Mouse (Mus musculus): ENCODE measurements around the gene Gm45785.

DNA sequence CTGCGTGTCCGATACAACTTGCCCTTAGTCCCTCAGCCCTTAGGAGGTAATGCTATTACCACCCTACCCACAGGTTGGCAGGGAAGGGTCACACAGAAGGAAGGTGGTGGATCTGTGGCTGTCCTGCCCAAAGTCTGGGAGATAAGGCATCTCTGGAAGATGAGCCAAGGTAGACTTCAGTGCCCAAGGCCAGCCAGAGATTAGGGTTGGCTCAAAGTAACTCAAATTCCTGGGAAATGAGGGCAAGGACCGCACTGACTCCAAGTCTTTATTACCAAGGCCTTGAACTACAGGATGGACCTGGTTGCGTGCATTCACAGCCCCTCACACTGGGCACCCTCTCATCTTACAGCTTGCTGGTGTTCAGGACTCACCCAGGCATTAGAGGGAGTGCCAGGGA, 4.2 kb downstream of the Gm45785 start:
- TF ChIP-seq CTCF (conservative IDR thresholded peaks at IDR 0.05; ENCODE audit: low read length) (no peak), POU5F1 (IDR thresholded peaks at IDR 0.05; ENCODE audit: borderline replicate concordance, low read length) (no peak), NANOG (IDR thresholded peaks at IDR 0.05; ENCODE audit: borderline replicate concordance, low read length) (no peak)

All from E14TG2a.4 (cell line).